Mouse (Mus musculus) cerebellum, postnatal 10 days (tissue): Measurements from ENCODE around the gene Ostn.

ENCODE experiments used
- DNase-seq, 2 experiments: peaks; one replicate each; pipeline ENCODE4 v3.0.0; 2021; ENCODE audit warnings: mixed read lengths in 2 of 2

Gene Ostn

GRCm38 (mm10) chr16:27387634-27388611, 80.6 kb downstream of the Ostn start:
- peak in 1 of 2 experiments; percentile 21 for DNase-seq

GRCm38 (mm10) chr16:27388761-27389451, 81.6 kb downstream of the Ostn start, which contains the start of gene Ccdc50:
Gene Ccdc50, plus strand, starts transcription at chr16:27388869.
- DNase-seq, result peak; percentile 88 to 92

- DNase-seq, result peak; percentile 46 to 59
Observed at GRCm38 (mm10) chr16:27389534-27390282, 82.4 kb downstream of the Ostn start.

- peak in 1 of 2 experiments; percentile 6 for DNase-seq
Observed at GRCm38 (mm10) chr16:27390306-27390705, 83.0 kb downstream of the Ostn start.

GRCm38 (mm10) chr16:27391845-27392244, 84.6 kb downstream of the Ostn start:
- DNase-seq, result no peak

- no peak for DNase-seq
Observed at GRCm38 (mm10) chr16:27395251-27396037, 88.2 kb downstream of the Ostn start.

GRCm38 (mm10) chr16:27396951-27397350, 89.7 kb downstream of the Ostn start:
- no peak for DNase-seq

GRCm38 (mm10) chr16:27399026-27399718, 91.9 kb downstream of the Ostn start:
- DNase-seq, result no peak

GRCm38 (mm10) chr16:27399719-27400253, 92.5 kb downstream of the Ostn start:
- DNase-seq, result no peak
